In the genomic region with DNA sequence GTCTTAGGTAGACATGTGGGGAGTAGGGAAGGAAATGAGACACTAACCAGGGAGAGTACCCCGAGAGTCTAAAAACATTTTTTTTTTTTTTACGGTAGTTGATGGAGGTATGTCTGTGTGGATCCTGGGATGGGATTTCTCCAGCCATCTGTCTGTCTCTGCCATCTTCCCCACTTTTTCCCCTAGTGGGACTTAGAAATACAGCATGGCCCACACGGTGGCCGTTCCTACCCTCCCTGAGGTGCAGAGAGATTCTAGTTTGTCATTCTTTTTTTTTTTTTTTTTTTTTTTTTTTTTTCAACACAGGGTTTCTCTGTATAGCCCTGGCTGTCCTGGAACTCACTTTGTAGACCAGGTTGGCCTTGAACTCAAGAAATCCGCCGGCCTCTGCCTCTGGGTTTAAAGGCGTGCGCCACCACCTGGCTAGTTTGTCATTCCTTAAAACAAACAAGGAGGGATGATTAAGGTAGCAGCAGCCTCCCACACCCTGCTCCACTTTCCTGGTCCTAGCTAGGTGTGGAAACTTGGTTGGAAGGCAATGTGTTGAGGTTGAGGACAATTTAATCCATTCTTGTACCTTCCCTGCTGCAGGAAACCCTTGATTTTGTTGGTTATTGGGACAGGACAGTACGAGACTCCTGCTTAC, we compare ENCODE assay signal across 1 mouse cellular context.
TF ChIP-seq lines count a peak whose summit lies in the region.

No protein-coding gene starts in this region.

TF ChIP-seq in MEL, 35 proteins besides CTCF, POLR2A, EP300 and RAD21:
- no peak for TF ChIP-seq UBTF (IDR thresholded peaks at IDR 0.05; ENCODE audit: borderline replicate concordance, insufficient read depth, low read depth, low read length)
- TF ChIP-seq ZNF384 (IDR thresholded peaks at IDR 0.05; ENCODE audit: low read depth, low read length) = peak; percentile 49
